Mouse (Mus musculus): ENCODE measurements at regions not wholly inside any gene's neighbourhood (a gene's known extent, or its start where the extent isn't known, plus 50 kb on each side); places are given as distances from the start of the nearest gene placed in this dataset.

DNA sequence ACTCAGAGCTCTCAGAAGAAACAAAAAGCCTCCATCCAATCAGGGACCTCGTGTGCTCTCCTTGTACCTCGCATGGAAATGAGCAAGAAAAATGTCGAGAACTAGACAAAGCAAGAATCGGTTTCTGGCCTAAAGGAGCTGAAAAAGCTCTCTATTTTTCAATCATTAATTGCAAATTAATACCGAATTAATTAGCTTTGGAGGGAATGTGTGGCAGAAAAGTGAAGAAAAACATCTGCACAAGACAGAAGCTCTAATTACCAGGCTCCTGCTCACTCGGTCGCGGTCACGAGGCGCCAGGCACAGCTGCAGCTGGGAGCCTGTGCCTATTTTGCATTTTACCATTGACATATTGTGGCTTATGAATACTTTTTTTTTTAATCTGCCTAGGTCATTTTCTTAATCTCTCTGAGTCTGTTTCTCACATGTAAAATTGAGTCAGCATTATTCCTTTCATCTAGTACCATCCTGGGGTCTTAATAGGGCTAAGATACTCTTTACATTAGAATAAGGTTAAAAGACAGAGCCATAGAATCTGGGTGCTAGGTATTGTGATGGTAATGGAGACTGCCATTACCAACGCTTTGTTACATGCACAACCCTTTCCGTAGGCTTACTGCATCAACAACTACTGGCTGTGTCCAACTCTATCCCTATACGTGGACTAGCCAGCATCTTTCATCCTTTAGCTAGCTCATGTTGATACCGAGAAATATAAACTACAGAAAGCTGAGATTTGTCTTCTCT is 109.8 kb upstream of the Zc3h12c start:
- TF ChIP-seq CTCF (IDR thresholded peaks at IDR 0.05; ENCODE audit: low read depth, low read length) = no peak
- TF ChIP-seq GATA1 (IDR thresholded peaks at IDR 0.05; ENCODE audit: borderline replicate concordance, low read length) = no peak
- no peak for TF ChIP-seq POLR2AphosphoS5 (IDR thresholded peaks at IDR 0.05; ENCODE audit: insufficient replicate concordance, low read depth, low read length)
- TF ChIP-seq TAL1 (conservative IDR thresholded peaks at IDR 0.05; ENCODE audit: low read depth, low read length) = no peak

Measured in G1E (cell line).